ENCODE assay signal across 8 mouse cellular contexts in the genomic region with DNA sequence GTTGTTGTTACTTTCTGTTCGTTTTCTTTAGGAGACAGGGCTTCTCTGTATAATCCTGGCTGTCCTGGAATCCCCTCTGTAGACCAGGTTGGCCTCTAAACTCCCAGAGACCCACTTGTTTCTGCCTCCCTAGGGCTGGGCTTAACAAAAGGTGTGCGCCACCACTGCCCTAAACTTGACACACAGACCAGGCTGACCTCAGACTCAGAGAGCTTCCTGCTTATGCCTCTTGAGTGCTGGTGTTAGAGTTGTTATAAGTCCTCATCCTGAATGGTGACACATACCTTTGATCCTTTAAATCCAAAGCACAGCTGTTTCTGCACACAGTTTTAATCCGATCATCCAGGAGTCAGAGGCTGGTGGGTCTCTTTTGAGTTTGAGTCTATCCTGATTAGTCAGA. TPM values are rescaled to one million over a fixed set of nuclear protein-coding genes. Genes with fewer than 3 reads are reported as not detected.
DNase-seq lines count a peak whose midpoint lies in the region; ATAC-seq and TF ChIP-seq lines count a peak whose summit lies in the region.

No protein-coding gene starts in this region.

- H3K27ac ChIP-seq in heart, embryonic 10.5 days = no peak overlapping the region
- no peak overlapping the region for H3K27ac ChIP-seq in heart, embryonic 16.5 days (ENCODE audit: low read length)
- peak overlapping the region; percentile 12 for H3K27ac ChIP-seq in liver, embryonic 16.5 days (ENCODE audit: low read length)

- no peak for DNase-seq in heart, embryonic 10.5 days (ENCODE audit: low spot score)
- no peak for DNase-seq in heart, postnatal 4 days
- no peak for DNase-seq in G1E (ENCODE audit: low spot score)
- no peak for DNase-seq in thymus, adult 18-20 months
- no peak for DNase-seq in adrenal gland, postnatal 10 days
- DNase-seq in layer of hippocampus, postnatal 25 days (ENCODE audit: extremely low spot score in 1 of 2, low spot score in 1 of 2) = no peak

- 85% methylated on average over 3 of the region's 3 CpGs for WGBS in heart, embryonic 10.5 days
- 79% methylated on average over 3 of the region's 3 CpGs for WGBS in heart, embryonic 16.5 days
- WGBS in liver, embryonic 16.5 days (ENCODE audit: insufficient replicate concordance) = 84% methylated on average over 3 of the region's 3 CpGs

- peak overlapping the region; percentile 93 for H3K4me2 ChIP-seq in heart, embryonic 16.5 days (ENCODE audit: low read depth, low read length)
- H3K4me2 ChIP-seq in liver, embryonic 16.5 days (ENCODE audit: low read depth, low read length) = peak overlapping the region; percentile 97

- H3K4me1 ChIP-seq in heart, embryonic 10.5 days = peaks cover 31% of the 10 kb centered on the region
- peaks cover 49% of the 10 kb centered on the region for H3K4me1 ChIP-seq in G1E (ENCODE audit: insufficient read depth, low read depth, low read length)
- peaks cover 25% of the 10 kb centered on the region for H3K4me1 ChIP-seq in heart, embryonic 16.5 days (ENCODE audit: control insufficient read depth, insufficient read depth, low read length)
- H3K4me1 ChIP-seq in liver, embryonic 16.5 days (ENCODE audit: control insufficient read depth, low read depth, low read length) = peaks cover 35% of the 10 kb centered on the region

- H3K27me3 ChIP-seq in heart, embryonic 10.5 days (ENCODE audit: insufficient read depth, poor library complexity, severe bottlenecking) = no peaks in the 10 kb centered on the region
- H3K27me3 ChIP-seq in G1E (ENCODE audit: insufficient read depth, low read length) = no peaks in the 10 kb centered on the region
- H3K27me3 ChIP-seq in heart, embryonic 16.5 days (ENCODE audit: control insufficient read depth, insufficient read depth, low read length) = no peaks in the 10 kb centered on the region
- no peaks in the 10 kb centered on the region for H3K27me3 ChIP-seq in liver, embryonic 16.5 days (ENCODE audit: control insufficient read depth, insufficient read depth, low read depth, low read length)

- peak overlapping the region; percentile 96; the same call in 1 of the 2 replicates for H3K9ac ChIP-seq in heart, embryonic 16.5 days (ENCODE audit: low read length)
- H3K9ac ChIP-seq in liver, embryonic 16.5 days (ENCODE audit: low read depth, low read length) = peak overlapping the region; percentile 88

- no peak for TF ChIP-seq CTCF in G1E (IDR thresholded peaks at IDR 0.05; ENCODE audit: low read depth, low read length)

- no peaks in the 10 kb centered on the region for H3K9me3 ChIP-seq in heart, embryonic 10.5 days
- H3K9me3 ChIP-seq in G1E (replicated peaks) = no peaks in the 10 kb centered on the region
- H3K9me3 ChIP-seq in heart, embryonic 16.5 days (replicated peaks; ENCODE audit: control insufficient read depth, low read length) = no peaks in the 10 kb centered on the region
- no peaks in the 10 kb centered on the region for H3K9me3 ChIP-seq in liver, embryonic 16.5 days (replicated peaks; ENCODE audit: control insufficient read depth, low read length)

- peaks cover 47% of the 10 kb centered on the region for H3K36me3 ChIP-seq in heart, embryonic 10.5 days
- H3K36me3 ChIP-seq in G1E (replicated peaks) = peaks cover 57% of the 10 kb centered on the region
- peaks cover 34% of the 10 kb centered on the region for H3K36me3 ChIP-seq in heart, embryonic 16.5 days (ENCODE audit: control insufficient read depth, insufficient read depth)
- H3K36me3 ChIP-seq in liver, embryonic 16.5 days (ENCODE audit: control insufficient read depth, insufficient read depth) = peaks cover 23% of the 10 kb centered on the region

- H3K4me3 ChIP-seq in heart, embryonic 10.5 days = 0 out of 2 replicates have a peak overlapping the region, but pooled peaks have one; percentile 83
- peak overlapping the region; percentile 77; the same call in 1 of the 2 replicates for H3K4me3 ChIP-seq in G1E (ENCODE audit: low read depth, low read length)
- H3K4me3 ChIP-seq in heart, embryonic 16.5 days (ENCODE audit: low read length) = no peak overlapping the region; the same call in 1 of the 2 replicates
- H3K4me3 ChIP-seq in liver, embryonic 16.5 days (ENCODE audit: low read depth, low read length) = peak overlapping the region; percentile 79

- no peak for ATAC-seq in G1E (ENCODE audit: extremely low read depth, insufficient number of reproducible peaks, low FRiP score, poor library complexity, severe bottlenecking)
- no peak for ATAC-seq in heart, embryonic 16.5 days (replicated peaks; ENCODE audit: extremely low read depth, insufficient read depth, low FRiP score)
- ATAC-seq in liver, embryonic 16.5 days (ENCODE audit: low read depth) = no peak

RNA-seq across cellular contexts. Expression of gene Gabarap, which starts 2.0 kb away (rescaled TPM):
- polyA plus RNA-seq in heart, embryonic 10.5 days (2016; fragmentation: Nextera tagmentation; extraction: Ambion mirVana) = 365 and 379 TPM in 2 replicates
- total RNA-seq in heart, postnatal 4 days (2021) = 100 to 1,000 TPM; 271 TPM
- total RNA-seq in G1E (2014; fragmentation: Nextera tagmentation) (762 and 788 TPM in 2 replicates), G1E (2017) (569 and 637 TPM in 2 replicates)
- 265 and 345 TPM in 2 replicates for polyA plus RNA-seq in G1E (2012)
- polyA plus RNA-seq in heart, embryonic 16.5 days (2015; fragmentation: Nextera tagmentation; extraction: Ambion mirVana) = 421 and 428 TPM in 2 replicates
- polyA plus RNA-seq in liver, embryonic 16.5 days (2015; fragmentation: Nextera tagmentation; extraction: Ambion mirVana) = 255 and 280 TPM in 2 replicates
- total RNA-seq in adrenal gland, postnatal 10 days (2021) = 100 to 1,000 TPM; 339 to 345 TPM
- total RNA-seq in layer of hippocampus, postnatal 25 days (2021) = 100 to 1,000 TPM; 229 to 258 TPM

RNA-seq across cellular contexts. Expression of gene Phf23, which starts 2.6 kb away (rescaled TPM):
- polyA plus RNA-seq in heart, embryonic 10.5 days (2016; fragmentation: Nextera tagmentation; extraction: Ambion mirVana) = 51.8 and 73.3 TPM in 2 replicates
- total RNA-seq in heart, postnatal 4 days (2021) = 10 to 100 TPM; 25.0 to 30.3 TPM
- total RNA-seq in G1E (2014; fragmentation: Nextera tagmentation) (47.0 and 56.4 TPM in 2 replicates), G1E (2017) (84.0 and 84.4 TPM in 2 replicates)
- polyA plus RNA-seq in G1E (2012) = 92.1 and 95.5 TPM in 2 replicates
- 42.0 and 43.9 TPM in 2 replicates for polyA plus RNA-seq in heart, embryonic 16.5 days (2015; fragmentation: Nextera tagmentation; extraction: Ambion mirVana)
- 17.5 and 18.2 TPM in 2 replicates for polyA plus RNA-seq in liver, embryonic 16.5 days (2015; fragmentation: Nextera tagmentation; extraction: Ambion mirVana)
- 10 to 100 TPM; 43.5 to 50.5 TPM for total RNA-seq in adrenal gland, postnatal 10 days (2021)
- total RNA-seq in layer of hippocampus, postnatal 25 days (2021) = 10 to 100 TPM; 41.4 to 46.9 TPM

RNA-seq across cellular contexts. Expression of gene Dvl2, which starts 7.5 kb away (rescaled TPM):
- polyA plus RNA-seq in heart, embryonic 10.5 days (2016; fragmentation: Nextera tagmentation; extraction: Ambion mirVana) = 29.5 and 40.3 TPM in 2 replicates
- total RNA-seq in heart, postnatal 4 days (2021) = 10 to 100 TPM; 13.1 to 14.0 TPM
- 32.7 and 39.8 TPM in 2 replicates for total RNA-seq in G1E (2014; fragmentation: Nextera tagmentation)
- 44.8 and 49.6 TPM in 2 replicates for total RNA-seq in G1E (2017)
- polyA plus RNA-seq in G1E (2012) = 66.5 and 71.8 TPM in 2 replicates
- polyA plus RNA-seq in heart, embryonic 16.5 days (2015; fragmentation: Nextera tagmentation; extraction: Ambion mirVana) = 17.1 and 19.2 TPM in 2 replicates
- 4.4 and 5.1 TPM in 2 replicates for polyA plus RNA-seq in liver, embryonic 16.5 days (2015; fragmentation: Nextera tagmentation; extraction: Ambion mirVana)
- total RNA-seq in adrenal gland, postnatal 10 days (2021) = 10 to 100 TPM; 15.7 to 23.0 TPM
- total RNA-seq in layer of hippocampus, postnatal 25 days (2021) = 10 to 100 TPM; 31.2 to 37.8 TPM

RNA-seq across cellular contexts. Expression of gene Elp5, which starts 10.6 kb away (rescaled TPM):
- polyA plus RNA-seq in heart, embryonic 10.5 days (2016; fragmentation: Nextera tagmentation; extraction: Ambion mirVana) = 135 and 147 TPM in 2 replicates
- 10 to 100 TPM; 63.1 to 64.6 TPM for total RNA-seq in heart, postnatal 4 days (2021)
- total RNA-seq in G1E (2014; fragmentation: Nextera tagmentation) (54.5 and 72.7 TPM in 2 replicates), G1E (2017) (69.9 and 84.5 TPM in 2 replicates)
- polyA plus RNA-seq in G1E (2012) = 10.3 and 10.4 TPM in 2 replicates
- polyA plus RNA-seq in heart, embryonic 16.5 days (2015; fragmentation: Nextera tagmentation; extraction: Ambion mirVana) = 111 and 116 TPM in 2 replicates
- 55.1 and 57.2 TPM in 2 replicates for polyA plus RNA-seq in liver, embryonic 16.5 days (2015; fragmentation: Nextera tagmentation; extraction: Ambion mirVana)
- total RNA-seq in adrenal gland, postnatal 10 days (2021) = 10 to 100 TPM; 66.8 to 71.4 TPM
- total RNA-seq in layer of hippocampus, postnatal 25 days (2021) = 10 to 100 TPM; 77.1 to 82.2 TPM

RNA-seq across cellular contexts. Expression of gene Ctdnep1, which starts 12.0 kb away (rescaled TPM):
- 20.5 and 23.8 TPM in 2 replicates for polyA plus RNA-seq in heart, embryonic 10.5 days (2016; fragmentation: Nextera tagmentation; extraction: Ambion mirVana)
- 100 to 1,000 TPM; 132 to 144 TPM for total RNA-seq in heart, postnatal 4 days (2021)
- total RNA-seq in G1E (2014; fragmentation: Nextera tagmentation) = 164 and 177 TPM in 2 replicates
- 36.2 and 37.4 TPM in 2 replicates for total RNA-seq in G1E (2017)
- polyA plus RNA-seq in G1E (2012) = 227 and 274 TPM in 2 replicates
- polyA plus RNA-seq in heart, embryonic 16.5 days (2015; fragmentation: Nextera tagmentation; extraction: Ambion mirVana) = 23.9 and 25.0 TPM in 2 replicates
- 7.1 and 7.3 TPM in 2 replicates for polyA plus RNA-seq in liver, embryonic 16.5 days (2015; fragmentation: Nextera tagmentation; extraction: Ambion mirVana)
- total RNA-seq in adrenal gland, postnatal 10 days (2021) = 100 to 1,000 TPM; 117 to 148 TPM
- 100 to 1,000 TPM; 107 to 116 TPM for total RNA-seq in layer of hippocampus, postnatal 25 days (2021)
